Mouse (Mus musculus): ENCODE measurements at regions not wholly inside any gene's neighbourhood (a gene's known extent, or its start where the extent isn't known, plus 50 kb on each side); places are given as distances from the start of the nearest gene placed in this dataset.

- no peak for DNase-seq
- intact Hi-C loops (cut with DNase I): no loop called here
These were observed 212.1 kb downstream of the Cdh26 start for GRCm38 (mm10) chr2:178642137-178643052.

GRCm38 (mm10) chr2:178643053-178643402, 212.7 kb downstream of the Cdh26 start:
- no peak for DNase-seq
- intact Hi-C loops (cut with DNase I): no loop called here

- DNase-seq: no peak
- intact Hi-C loops (cut with DNase I): no loop called here
These were observed 213.5 kb downstream of the Cdh26 start for GRCm38 (mm10) chr2:178643841-178644240.

- intact Hi-C loops (cut with DNase I): no loop called here
- no peak for DNase-seq
These were observed 229.7 kb downstream of the Cdh26 start for GRCm38 (mm10) chr2:178660071-178660470.

DNA sequence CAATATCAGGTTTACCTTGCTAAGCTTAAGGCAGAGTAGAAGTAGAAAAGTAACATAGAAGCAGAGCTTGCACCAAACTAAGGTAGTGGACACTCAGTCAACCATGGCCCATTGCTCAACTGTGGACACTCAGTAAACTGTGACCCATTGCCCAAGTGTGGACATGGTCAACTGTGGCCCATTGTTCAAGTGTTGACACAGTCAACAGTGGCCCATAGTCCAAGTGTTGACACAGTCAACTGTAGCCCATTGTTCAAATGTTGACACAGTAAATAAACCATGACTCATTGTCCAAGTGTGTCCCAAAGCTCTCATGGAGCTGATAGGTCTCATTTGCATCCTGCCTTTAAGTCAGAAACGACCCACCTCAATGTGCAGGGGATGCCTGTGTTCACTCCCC, 232.1 kb downstream of the Cdh26 start:
- DNase-seq: no peak
- intact Hi-C loops (cut with DNase I): no loop called here

GRCm38 (mm10) chr2:178664977-178665376, 234.6 kb downstream of the Cdh26 start:
- peak; percentile 25 to 58 for DNase-seq
- intact Hi-C loops (cut with DNase I): loop anchor here (1.0 to 2.0 kb wide), 3 partner anchors 90 to 239 kb away; no protein-coding TSS in a partner anchor

- intact Hi-C loops (cut with DNase I): no loop called here
These were observed 238.1 kb downstream of the Cdh26 start for GRCm38 (mm10) chr2:178668451-178668850.

GRCm38 (mm10) chr2:178670952-178671351, 240.6 kb downstream of the Cdh26 start:
- intact Hi-C loops (cut with DNase I): no loop called here
- no peak for DNase-seq

More at GRCm38 (mm10) chr2:178668451-178668850, 238.1 kb downstream of the Cdh26 start:
- no peak for DNase-seq

DNA sequence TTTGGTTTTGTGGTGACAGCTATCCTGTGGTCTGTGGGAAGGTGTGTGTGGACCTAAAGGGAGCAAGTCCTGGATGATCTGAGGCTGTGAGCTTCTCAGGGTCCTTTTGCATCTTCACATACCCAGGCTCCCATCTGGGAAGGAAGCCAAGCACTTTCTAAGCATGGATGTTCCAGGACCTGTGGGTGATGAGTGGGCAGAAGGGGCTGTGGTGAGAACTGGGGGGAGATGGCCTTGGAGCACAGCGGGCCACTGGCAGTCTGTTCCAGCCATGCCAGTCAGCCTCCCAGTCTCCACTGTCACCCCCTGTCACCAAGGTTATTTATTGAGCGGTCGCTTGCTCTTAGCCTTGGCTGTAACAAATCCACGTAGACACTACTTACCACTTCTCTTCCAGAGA, 243.3 kb downstream of the Cdh26 start:
- no peak for DNase-seq
- intact Hi-C loops (cut with DNase I): no loop called here

GRCm38 (mm10) chr2:178674621-178675020, 244.3 kb downstream of the Cdh26 start:
- DNase-seq: no peak
- intact Hi-C loops (cut with DNase I): no loop called here

GRCm38 (mm10) chr2:178676970-178677369, 246.6 kb downstream of the Cdh26 start:
- no peak for DNase-seq
- intact Hi-C loops (cut with DNase I): no loop called here

DNA sequence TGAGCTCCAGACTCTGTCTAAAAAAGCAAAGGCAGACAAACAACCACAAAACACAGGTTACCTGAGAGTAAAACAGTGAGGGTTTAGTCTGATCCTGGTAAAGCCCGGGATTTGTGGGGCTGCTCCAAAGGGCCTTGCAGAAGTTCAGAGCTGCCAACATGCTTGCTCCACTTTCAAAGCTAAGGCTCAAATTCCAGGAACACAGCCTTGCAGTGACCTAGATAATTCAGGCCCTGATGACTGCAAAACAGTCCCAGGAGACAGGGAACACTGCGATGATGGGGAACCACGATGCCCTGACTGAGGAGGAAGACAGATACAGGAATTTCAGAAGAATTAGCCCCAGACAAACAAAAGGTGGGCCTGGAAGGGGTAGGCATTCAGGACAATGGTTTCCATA, 250.0 kb downstream of the Cdh26 start:
- intact Hi-C loops (cut with DNase I): no loop called here
- no peak for DNase-seq

- no peak for DNase-seq
- intact Hi-C loops (cut with DNase I): no loop called here
These were observed 254.0 kb downstream of the Cdh26 start for GRCm38 (mm10) chr2:178684026-178684958.

DNA sequence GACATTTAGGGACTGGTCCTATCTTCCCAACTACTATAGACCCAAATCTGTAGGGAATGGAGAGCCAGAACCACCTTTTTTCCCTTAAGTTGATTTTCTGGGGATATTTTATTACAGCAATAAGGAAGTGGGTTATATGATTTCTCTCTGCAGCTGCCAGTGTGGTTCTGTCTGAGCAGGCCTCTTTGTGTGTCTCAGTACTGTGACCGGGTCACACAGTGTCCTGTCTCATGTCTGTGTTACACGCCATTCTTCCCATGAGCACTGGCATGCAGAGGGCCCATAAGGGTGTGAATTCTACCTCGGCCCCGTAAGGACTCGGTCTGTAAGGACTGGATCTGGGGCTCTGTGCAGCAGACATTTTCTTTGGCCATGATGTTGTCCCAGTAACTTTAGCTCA, 254.9 kb downstream of the Cdh26 start:
- no peak for DNase-seq
- intact Hi-C loops (cut with DNase I): no loop called here

GRCm38 (mm10) chr2:178686167-178686601, 255.9 kb downstream of the Cdh26 start:
- DNase-seq: no peak
- intact Hi-C loops (cut with DNase I): no loop called here

- intact Hi-C loops (cut with DNase I): no loop called here
- no peak for DNase-seq
These were observed 258.3 kb downstream of the Cdh26 start for GRCm38 (mm10) chr2:178688586-178688985.

GRCm38 (mm10) chr2:178691190-178691864, 261.0 kb downstream of the Cdh26 start:
- DNase-seq: peak in 1 of 2 experiments; percentile 17
- intact Hi-C loops (cut with DNase I): no loop called here

DNA sequence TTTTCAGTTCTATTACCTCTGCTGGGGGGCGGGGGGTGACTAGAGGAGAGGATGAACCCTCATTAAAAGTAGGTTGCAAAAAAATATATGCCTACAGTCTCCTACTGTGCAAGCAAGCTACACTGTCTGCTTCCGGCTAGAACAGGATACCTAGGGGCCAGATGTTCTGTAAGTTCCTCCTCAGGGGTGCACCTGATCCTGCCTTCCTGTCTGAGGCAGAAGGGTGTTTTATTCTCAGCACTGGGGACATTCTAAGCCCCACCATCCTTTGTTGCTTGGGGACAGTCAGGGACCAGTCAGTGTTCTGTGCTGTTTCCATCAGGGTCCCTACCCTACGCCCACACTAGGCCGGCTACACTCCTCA, 261.5 kb downstream of the Cdh26 start:
- DNase-seq: no peak
- intact Hi-C loops (cut with DNase I): no loop called here

DNA sequence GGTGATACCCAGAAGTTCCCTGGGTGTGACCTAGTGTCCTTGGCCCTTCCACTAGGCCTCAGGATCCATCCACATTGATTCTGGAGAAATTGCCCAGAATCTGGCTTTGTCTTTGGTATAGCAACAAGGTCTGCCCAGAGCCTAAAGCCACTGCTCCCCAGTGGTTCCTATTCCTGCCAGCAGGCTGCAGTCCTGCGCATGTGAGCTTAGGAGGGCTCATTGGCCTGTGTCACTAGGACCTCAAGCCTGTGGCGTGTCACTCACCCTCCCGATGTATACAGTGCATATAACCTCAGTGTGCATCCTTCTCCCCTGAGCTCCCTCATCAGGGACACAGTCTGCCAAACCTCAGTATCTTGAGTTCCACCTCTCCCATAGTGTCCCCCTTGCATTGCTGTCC, 261.9 kb downstream of the Cdh26 start:
- intact Hi-C loops (cut with DNase I): no loop called here
- no peak for DNase-seq

- intact Hi-C loops (cut with DNase I): no loop called here
These were observed 268.3 kb downstream of the Cdh26 start for GRCm38 (mm10) chr2:178698648-178699047.

DNA sequence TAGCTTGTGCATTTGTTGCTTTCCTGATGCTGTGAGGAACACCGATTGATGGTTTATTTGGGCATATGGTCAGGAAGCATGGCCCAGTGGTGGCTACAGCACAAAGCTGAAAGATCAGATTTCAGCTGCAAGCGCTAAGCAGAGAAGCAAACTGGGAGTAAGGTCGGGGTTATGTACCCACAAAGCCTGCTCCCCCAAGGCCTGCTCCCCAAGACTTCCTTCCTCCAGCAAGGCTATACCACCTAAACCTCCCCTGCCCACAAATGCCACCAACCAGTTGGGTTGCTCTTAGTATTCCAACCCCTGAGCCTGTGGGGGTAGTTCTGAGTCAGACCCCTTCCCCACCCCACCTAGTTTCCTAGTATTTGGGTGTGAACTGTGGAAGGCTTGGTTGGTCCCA, 270.5 kb downstream of the Cdh26 start:
- no peak for DNase-seq
- intact Hi-C loops (cut with DNase I): no loop called here

More at GRCm38 (mm10) chr2:178698648-178699047, 268.3 kb downstream of the Cdh26 start:
- DNase-seq: peak; percentile 60

Data from heart, postnatal 36 days (tissue).